Mouse (Mus musculus) hindbrain, embryonic 16.5 days (tissue): Measurements from ENCODE around the gene Hs6st3. TPM values are rescaled to one million over a fixed set of nuclear protein-coding genes. Genes with fewer than 3 reads are reported as not detected.

ENCODE experiments used
- ATAC-seq: fragments of 200-750 bp; cut with Nextera tagmentation; 2 replicates; pipeline ENCODE4 v1.8.0; 2017; ENCODE audit warnings: moderate TSS enrichment, moderate library complexity
- H3K27ac ChIP-seq: fragments of 300-500 bp; sonication (generic); 2 replicates; pipeline ENCODE4 v1.5.1; 2014; ENCODE audit warnings: low read depth, mild to moderate bottlenecking, control low read depth, low read length, moderate library complexity
- H3K27me3 ChIP-seq: fragments of 300-500 bp; sonication (generic); replicated peaks from 2 replicates; pipeline ENCODE4 v1.6.1; 2014; ENCODE audit warnings: low read length; ENCODE audit not compliant: control insufficient read depth, insufficient read depth
- H3K36me3 ChIP-seq: fragments of 300-500 bp; sonication (generic); 2 replicates; pipeline ENCODE4 v1.6.1; 2014; ENCODE audit warnings: mild to moderate bottlenecking, low read length, moderate library complexity, mixed read lengths; ENCODE audit not compliant: control insufficient read depth, insufficient read depth
- H3K4me1 ChIP-seq: fragments of 300-500 bp; sonication (generic); 2 replicates; pipeline ENCODE4 v1.6.1; 2014; ENCODE audit warnings: low read depth, low read length; ENCODE audit not compliant: control insufficient read depth, insufficient read depth
- H3K4me2 ChIP-seq: fragments of 300-500 bp; sonication (generic); 2 replicates; pipeline ENCODE4 v1.6.1; 2014; ENCODE audit warnings: mild to moderate bottlenecking, low read length, control low read depth, moderate library complexity
- H3K4me3 ChIP-seq: fragments of 300-500 bp; sonication (generic); 2 replicates; pipeline ENCODE4 v1.5.1; 2014; ENCODE audit warnings: mild to moderate bottlenecking, low read length, control low read depth, moderate library complexity
- H3K9ac ChIP-seq: fragments of 300-500 bp; sonication (generic); 2 replicates; pipeline ENCODE4 v1.6.1; 2014; ENCODE audit warnings: low read depth, mild to moderate bottlenecking, control low read depth, low read length, moderate library complexity
- H3K9me3 ChIP-seq: fragments of 300-500 bp; sonication (generic); 2 replicates; pipeline ENCODE4 v1.6.1; 2014; ENCODE audit warnings: mild to moderate bottlenecking, low read length, moderate library complexity; ENCODE audit not compliant: control insufficient read depth
- WGBS: fragments of 180-500 bp; shearing (Covaris S2); extraction: QIAGEN DNeasy Blood & Tissue Kit; methylation state at CpG from one replicate; pipeline ENCODE4 v1.1.7; 2014; 5-methylcytosine and 5-hydroxymethylcytosine counted together
- polyA plus RNA-seq: library from polyadenylated mRNA; unstranded; fragments of >200 nt; fragmentation: Nextera tagmentation; extraction: Ambion mirVana; gene quantifications from 2 replicates; pipeline ENCODE4 v1.2.1, GENCODE M21; 2015

Gene Hs6st3
- polyA plus RNA-seq, 1 experiment from 2014 or later = 1.8 TPM

- Histone ChIP-seq H3K27me3 (no peaks in the 10 kb centered on the region), H3K9ac (no peak overlapping the region), H3K4me2 (no peak overlapping the region), H3K9me3 (no peaks in the 10 kb centered on the region), H3K4me3 (no peak overlapping the region), H3K36me3 (no peaks in the 10 kb centered on the region), H3K27ac (no peak overlapping the region), H3K4me1 (no peaks in the 10 kb centered on the region)
- no peak for ATAC-seq
Observed at GRCm38 (mm10) chr14:119452382-119452781, 314.2 kb downstream of the Hs6st3 start.

- no peaks in the 10 kb centered on the region for H3K27me3 ChIP-seq
- H3K4me2 ChIP-seq = no peak overlapping the region
- H3K4me3 ChIP-seq = no peak overlapping the region
- no peaks in the 10 kb centered on the region for H3K36me3 ChIP-seq
- ATAC-seq = no peak
- no peaks in the 10 kb centered on the region for H3K9me3 ChIP-seq
- no peaks in the 10 kb centered on the region for H3K4me1 ChIP-seq
- no peak overlapping the region for H3K9ac ChIP-seq
- 65% methylated on average over 3 of the region's 3 CpGs for WGBS
- no peak overlapping the region for H3K27ac ChIP-seq
Observed at GRCm38 (mm10) chr14:119452797-119453196, 314.7 kb downstream of the Hs6st3 start.

- H3K4me3 ChIP-seq = no peak overlapping the region
- H3K4me1 ChIP-seq = no peaks in the 10 kb centered on the region; the same call in 1 of the 2 replicates
- H3K9ac ChIP-seq = no peak overlapping the region
- H3K27me3 ChIP-seq = no peaks in the 10 kb centered on the region
- no peak for ATAC-seq
- WGBS = 76% methylated on average over 5 of the region's 5 CpGs
- H3K36me3 ChIP-seq = no peaks in the 10 kb centered on the region
- H3K27ac ChIP-seq = no peak overlapping the region
- no peaks in the 10 kb centered on the region for H3K9me3 ChIP-seq
- H3K4me2 ChIP-seq = no peak overlapping the region
Observed at GRCm38 (mm10) chr14:119464308-119464707, 326.2 kb downstream of the Hs6st3 start.

GRCm38 (mm10) chr14:119464883-119465282 lies 326.7 kb downstream of the Hs6st3 start:
- no peak overlapping the region for H3K9ac ChIP-seq
- H3K4me3 ChIP-seq = no peak overlapping the region
- no peak overlapping the region for H3K27ac ChIP-seq
- no peaks in the 10 kb centered on the region for H3K27me3 ChIP-seq
- H3K4me1 ChIP-seq = no peaks in the 10 kb centered on the region; the same call in 1 of the 2 replicates
- no peaks in the 10 kb centered on the region for H3K9me3 ChIP-seq
- H3K4me2 ChIP-seq = no peak overlapping the region
- H3K36me3 ChIP-seq = no peaks in the 10 kb centered on the region
- WGBS = 91% methylated on average over 1 of the region's 1 CpGs
- ATAC-seq = no peak

- no peak for ATAC-seq
- Histone ChIP-seq H3K9ac (no peak overlapping the region), H3K9me3 (no peaks in the 10 kb centered on the region), H3K27me3 (no peaks in the 10 kb centered on the region), H3K4me2 (no peak overlapping the region), H3K4me1 (no peaks in the 10 kb centered on the region; the same call in 1 of the 2 replicates), H3K4me3 (no peak overlapping the region), H3K36me3 (no peaks in the 10 kb centered on the region), H3K27ac (no peak overlapping the region)
- 66% methylated on average over 5 of the region's 5 CpGs for WGBS
Observed at GRCm38 (mm10) chr14:119466899-119467588, 328.9 kb downstream of the Hs6st3 start.

- H3K27ac ChIP-seq = no peak overlapping the region
- no peak overlapping the region for H3K4me3 ChIP-seq
- H3K9me3 ChIP-seq = no peaks in the 10 kb centered on the region
- no peaks in the 10 kb centered on the region for H3K27me3 ChIP-seq
- no peaks in the 10 kb centered on the region for H3K36me3 ChIP-seq
- H3K9ac ChIP-seq = no peak overlapping the region
- H3K4me1 ChIP-seq = no peaks in the 10 kb centered on the region
- H3K4me2 ChIP-seq = no peak overlapping the region
- no peak for ATAC-seq
- 90% methylated on average over 9 of the region's 9 CpGs for WGBS
Observed at GRCm38 (mm10) chr14:119476582-119476981, 338.4 kb downstream of the Hs6st3 start.

GRCm38 (mm10) chr14:119477836-119478235 lies 339.7 kb downstream of the Hs6st3 start:
- Histone ChIP-seq H3K4me2 (no peak overlapping the region), H3K27ac (no peak overlapping the region), H3K4me1 (no peaks in the 10 kb centered on the region), H3K4me3 (no peak overlapping the region), H3K9me3 (no peaks in the 10 kb centered on the region), H3K27me3 (no peaks in the 10 kb centered on the region), H3K9ac (no peak overlapping the region), H3K36me3 (no peaks in the 10 kb centered on the region)
- no peak for ATAC-seq
- WGBS = 70% methylated on average over 4 of the region's 4 CpGs

GRCm38 (mm10) chr14:119488978-119489703 lies 351.0 kb downstream of the Hs6st3 start:
- no peaks in the 10 kb centered on the region for H3K4me1 ChIP-seq
- whole genome bisulfite sequencing = 81% methylated on average over 5 of the region's 5 CpGs
- H3K36me3 ChIP-seq = no peaks in the 10 kb centered on the region
- no peak overlapping the region for H3K9ac ChIP-seq
- ATAC-seq = no peak
- H3K27me3 ChIP-seq = no peaks in the 10 kb centered on the region
- H3K9me3 ChIP-seq = no peaks in the 10 kb centered on the region
- H3K27ac ChIP-seq = no peak overlapping the region
- H3K4me2 ChIP-seq = no peak overlapping the region
- H3K4me3 ChIP-seq = no peak overlapping the region

- H3K4me2 ChIP-seq = no peak overlapping the region
- ATAC-seq = no peak
- H3K9me3 ChIP-seq = no peaks in the 10 kb centered on the region
- H3K4me3 ChIP-seq = no peak overlapping the region
- no peaks in the 10 kb centered on the region for H3K27me3 ChIP-seq
- no peaks in the 10 kb centered on the region for H3K4me1 ChIP-seq
- H3K9ac ChIP-seq = no peak overlapping the region
- WGBS = 50% methylated on average over 5 of the region's 5 CpGs
- H3K36me3 ChIP-seq = no peaks in the 10 kb centered on the region
- H3K27ac ChIP-seq = no peak overlapping the region
Observed at GRCm38 (mm10) chr14:119520632-119521031, 382.5 kb downstream of the Hs6st3 start.
